Mouse (Mus musculus): ENCODE data around the gene Shbg. TPM values are rescaled to one million over a fixed set of nuclear protein-coding genes. Genes with fewer than 3 reads are reported as not detected.

Gene Shbg
- polyA plus RNA-seq, 1 experiment from 2014 or later = not detected

DNA sequence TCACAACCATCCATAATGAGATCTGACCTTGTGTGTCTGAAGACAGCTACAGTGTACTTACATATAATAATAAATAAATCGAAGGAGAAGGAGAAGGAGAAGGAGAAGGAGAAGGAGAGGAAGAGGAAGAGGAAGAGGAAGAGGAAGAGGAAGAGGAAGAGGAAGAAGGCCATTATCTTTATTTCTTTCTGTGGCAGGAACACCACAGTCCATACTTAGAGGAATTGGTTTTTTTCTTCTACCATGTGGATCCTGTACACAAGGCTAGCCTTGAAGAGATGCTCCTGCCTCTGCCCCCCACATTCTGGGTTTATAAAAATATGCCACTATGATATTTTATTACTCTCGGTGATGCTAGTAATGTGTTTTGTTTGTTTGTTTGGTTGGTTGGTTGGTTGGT is 10.9 kb downstream of the Shbg start:
- no peak overlapping the region for H3K4me2 ChIP-seq (replicated peaks; ENCODE audit: low read depth, low read length)
- H3K27me3 ChIP-seq (ENCODE audit: control insufficient read depth, insufficient read depth, low read length) = peaks cover 5% of the 10 kb centered on the region; the same call in 1 of the 2 replicates
- no peak overlapping the region for H3K9ac ChIP-seq (ENCODE audit: low read depth, low read length)
- no peaks in the 10 kb centered on the region for H3K9me3 ChIP-seq (ENCODE audit: control insufficient read depth, low read length)
- H3K4me1 ChIP-seq (replicated peaks; ENCODE audit: control insufficient read depth, insufficient read depth, low read length) = peaks cover 4% of the 10 kb centered on the region; the same call in 1 of the 2 replicates
- H3K36me3 ChIP-seq (ENCODE audit: control insufficient read depth, insufficient read depth, low read length) = no peaks in the 10 kb centered on the region
- 77% methylated on average over 2 of the region's 2 CpGs for WGBS
- no peak for ATAC-seq (ENCODE audit: low FRiP score)
- no peak for DNase-seq (ENCODE audit: low spot score)
- H3K27ac ChIP-seq (ENCODE audit: low read depth, low read length) = no peak overlapping the region
- no peak overlapping the region for H3K4me3 ChIP-seq (ENCODE audit: low read depth, low read length)

DNA sequence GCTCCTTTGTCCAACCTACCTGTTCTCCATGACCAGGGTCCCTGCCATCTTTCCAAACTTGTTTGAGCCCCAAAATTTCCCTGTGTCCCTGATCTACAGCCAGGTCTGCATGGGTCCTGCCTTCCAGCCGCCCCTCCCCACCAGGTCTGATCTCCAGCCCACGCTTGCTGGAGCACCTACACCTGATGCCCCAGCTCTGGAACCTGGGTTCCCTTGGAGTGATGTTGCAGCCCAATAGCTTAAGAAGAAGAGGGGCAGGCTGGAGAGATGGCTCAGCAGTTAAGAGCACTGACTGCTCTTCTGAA is 11.3 kb downstream of the Shbg start:
- ATAC-seq (ENCODE audit: low FRiP score) = no peak
- Histone ChIP-seq H3K9me3 (ENCODE audit: control insufficient read depth, low read length) (no peaks in the 10 kb centered on the region), H3K4me3 (ENCODE audit: low read depth, low read length) (no peak overlapping the region; the same call in 1 of the 2 replicates), H3K4me2 (replicated peaks; ENCODE audit: low read depth, low read length) (peak overlapping the region; percentile 100), H3K4me1 (replicated peaks; ENCODE audit: control insufficient read depth, insufficient read depth, low read length) (peaks cover 4% of the 10 kb centered on the region; the same call in 1 of the 2 replicates), H3K9ac (ENCODE audit: low read depth, low read length) (no peak overlapping the region), H3K27ac (ENCODE audit: low read depth, low read length) (no peak overlapping the region), H3K36me3 (ENCODE audit: control insufficient read depth, insufficient read depth, low read length) (no peaks in the 10 kb centered on the region), H3K27me3 (ENCODE audit: control insufficient read depth, insufficient read depth, low read length) (peaks cover 5% of the 10 kb centered on the region; the same call in 1 of the 2 replicates)
- no peak for DNase-seq (ENCODE audit: low spot score)
- WGBS = 75% methylated on average over 2 of the region's 2 CpGs

DNA sequence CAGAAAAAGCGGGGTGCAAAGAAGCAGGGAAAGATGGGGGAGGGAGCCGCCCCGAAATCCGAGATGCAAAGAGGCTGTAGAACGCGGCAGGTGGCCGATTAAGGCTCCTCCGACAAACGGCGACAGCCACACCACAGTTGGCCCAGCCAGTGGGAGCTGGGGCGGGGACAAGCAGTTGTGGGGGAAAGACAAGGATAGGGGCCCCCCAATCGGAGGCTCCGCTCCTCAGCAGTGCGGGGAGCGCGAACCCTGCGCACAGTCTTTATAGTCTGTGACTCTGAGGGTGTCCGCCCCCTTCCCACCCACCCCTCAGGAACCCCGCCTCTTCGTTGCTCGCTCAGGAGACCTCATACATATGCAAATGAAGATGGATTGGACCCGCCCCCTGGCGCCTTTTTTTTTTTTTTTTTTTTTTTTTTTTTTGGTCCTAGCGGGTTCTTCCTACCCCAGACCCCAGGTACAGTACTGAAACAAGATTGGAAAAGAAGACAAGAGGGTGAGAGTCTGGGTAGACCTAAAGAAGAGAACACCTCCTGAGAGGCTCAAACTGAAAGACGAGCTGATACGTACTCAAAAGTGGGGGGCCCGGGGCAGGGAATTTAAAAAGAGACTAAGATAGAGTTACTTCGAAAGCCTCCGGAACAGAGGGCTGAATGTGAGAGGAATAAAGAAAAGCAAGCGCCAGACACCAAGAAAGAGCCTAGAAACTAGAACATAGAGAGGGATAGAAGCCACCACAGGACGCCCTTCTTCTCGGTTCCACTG is 11.8 kb downstream of the Shbg start, which contains the start of gene Atp1b2:
TSS of gene Atp1b2 (minus strand) at position 217 of the 765 bp plus-strand sequence.
- H3K27me3 ChIP-seq (ENCODE audit: control insufficient read depth, insufficient read depth, low read length) = peaks cover 5% of the 10 kb centered on the region; the same call in 1 of the 2 replicates
- H3K9ac ChIP-seq (ENCODE audit: low read depth, low read length) = peak within 1 kb of the TSS; percentile 52
- H3K9me3 ChIP-seq (ENCODE audit: control insufficient read depth, low read length) = no peaks in the 10 kb centered on the region
- no peaks in the 10 kb centered on the region for H3K36me3 ChIP-seq (ENCODE audit: control insufficient read depth, insufficient read depth, low read length)
- DNase-seq (ENCODE audit: low spot score) (peak; percentile 80), ATAC-seq (ENCODE audit: low FRiP score) (peak; percentile 89)
- peak within 1 kb of the TSS; percentile 60 for H3K4me3 ChIP-seq (ENCODE audit: low read depth, low read length)
- no peak within 1 kb of the TSS for H3K27ac ChIP-seq (ENCODE audit: low read depth, low read length)
- H3K4me1 ChIP-seq (replicated peaks; ENCODE audit: control insufficient read depth, insufficient read depth, low read length) = peaks cover 4% of the 10 kb centered on the region; the same call in 1 of the 2 replicates
- 4% methylated on average over 32 of the region's 32 CpGs for WGBS
- peak within 1 kb of the TSS; percentile 100 for H3K4me2 ChIP-seq (replicated peaks; ENCODE audit: low read depth, low read length)

DNA sequence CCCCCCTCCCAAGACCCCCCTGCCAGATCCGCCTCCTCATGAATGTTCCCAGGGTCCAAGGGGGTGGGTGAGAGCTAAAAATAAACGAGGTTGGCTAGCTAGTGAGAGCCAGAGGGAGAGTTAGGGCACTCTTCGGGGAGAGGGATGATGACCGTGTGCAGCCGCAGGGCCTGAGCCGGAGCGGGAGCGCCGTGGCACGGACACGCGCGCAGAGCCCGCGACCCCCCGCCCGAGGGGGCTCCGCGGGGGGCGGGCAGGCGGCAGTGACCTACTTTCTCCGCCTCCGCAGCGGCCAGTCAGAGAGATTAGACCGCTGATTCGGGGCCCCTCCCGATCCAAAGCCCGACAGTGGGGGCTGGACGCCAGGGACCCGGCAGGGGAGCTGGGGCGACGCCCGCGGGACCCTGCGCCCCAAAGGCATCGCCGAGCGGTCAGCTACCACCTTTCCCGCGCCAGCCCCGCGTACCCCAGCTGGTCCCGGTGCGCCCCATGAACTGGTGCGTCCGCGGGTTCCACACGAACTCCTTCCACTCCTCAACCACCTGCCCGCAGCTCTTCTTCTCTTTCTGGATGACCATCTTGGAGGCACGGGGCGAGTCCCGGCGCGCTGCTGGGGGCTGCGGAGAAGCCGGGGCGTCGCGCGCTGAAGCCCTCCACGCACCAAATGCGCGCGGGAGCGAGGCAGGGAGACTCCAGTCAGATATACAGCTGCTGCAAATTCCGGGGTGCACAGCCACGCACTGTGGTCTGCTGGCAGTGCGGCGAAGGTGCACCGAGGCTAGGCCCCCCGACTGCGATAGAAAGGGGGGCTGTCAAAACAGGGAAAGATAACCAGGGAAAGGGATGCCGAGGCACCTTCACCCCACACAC is 12.7 kb downstream of the Shbg start:
- Histone ChIP-seq H3K4me1 (replicated peaks; ENCODE audit: control insufficient read depth, insufficient read depth, low read length) (peaks cover 4% of the 10 kb centered on the region), H3K27me3 (ENCODE audit: control insufficient read depth, insufficient read depth, low read length) (peaks cover 5% of the 10 kb centered on the region; the same call in 1 of the 2 replicates), H3K9me3 (ENCODE audit: control insufficient read depth, low read length) (no peaks in the 10 kb centered on the region), H3K4me3 (ENCODE audit: low read depth, low read length) (peak overlapping the region; percentile 60), H3K4me2 (replicated peaks; ENCODE audit: low read depth, low read length) (peak overlapping the region; percentile 100), H3K36me3 (ENCODE audit: control insufficient read depth, insufficient read depth, low read length) (no peaks in the 10 kb centered on the region), H3K9ac (ENCODE audit: low read depth, low read length) (peak overlapping the region; percentile 52), H3K27ac (ENCODE audit: low read depth, low read length) (no peak overlapping the region)
- WGBS = under 1% methylated on average over 71 of the region's 73 CpGs
- DNase-seq (ENCODE audit: low spot score) (peak; percentile 56), ATAC-seq (ENCODE audit: low FRiP score) (peak; percentile 54)

DNA sequence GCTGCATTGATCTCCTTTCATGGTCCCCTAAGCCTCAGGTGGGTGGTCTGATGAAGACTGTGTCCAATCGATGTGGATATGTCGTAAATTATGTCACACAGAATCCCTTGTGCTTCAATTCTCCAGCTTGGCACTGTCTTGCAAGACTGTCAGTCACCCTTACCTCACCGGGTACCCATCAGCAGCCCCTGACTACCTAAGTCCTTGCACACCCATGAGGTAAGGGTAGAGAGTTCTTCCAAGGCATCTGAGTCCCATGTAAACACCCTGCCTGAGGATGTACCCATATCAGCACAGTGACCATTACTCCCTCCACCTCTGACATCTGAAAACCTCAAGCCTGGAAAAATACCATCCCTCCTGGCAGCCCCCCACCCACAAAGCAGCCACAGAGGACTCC is 13.4 kb downstream of the Shbg start:
- H3K9me3 ChIP-seq (ENCODE audit: control insufficient read depth, low read length) = no peaks in the 10 kb centered on the region
- H3K27me3 ChIP-seq (ENCODE audit: control insufficient read depth, insufficient read depth, low read length) = peaks cover 5% of the 10 kb centered on the region; the same call in 1 of the 2 replicates
- peaks cover 4% of the 10 kb centered on the region for H3K4me1 ChIP-seq (replicated peaks; ENCODE audit: control insufficient read depth, insufficient read depth, low read length)
- H3K4me3 ChIP-seq (ENCODE audit: low read depth, low read length) = peak overlapping the region; percentile 60
- WGBS = 65% methylated on average over 3 of the region's 3 CpGs
- DNase-seq (ENCODE audit: low spot score) = peak; percentile 30
- no peak overlapping the region for H3K27ac ChIP-seq (ENCODE audit: low read depth, low read length)
- H3K9ac ChIP-seq (ENCODE audit: low read depth, low read length) = no peak overlapping the region; the same call in 1 of the 2 replicates
- no peak for ATAC-seq (ENCODE audit: low FRiP score)
- no peaks in the 10 kb centered on the region for H3K36me3 ChIP-seq (ENCODE audit: control insufficient read depth, insufficient read depth, low read length)
- H3K4me2 ChIP-seq (replicated peaks; ENCODE audit: low read depth, low read length) = peak overlapping the region; percentile 100

DNA sequence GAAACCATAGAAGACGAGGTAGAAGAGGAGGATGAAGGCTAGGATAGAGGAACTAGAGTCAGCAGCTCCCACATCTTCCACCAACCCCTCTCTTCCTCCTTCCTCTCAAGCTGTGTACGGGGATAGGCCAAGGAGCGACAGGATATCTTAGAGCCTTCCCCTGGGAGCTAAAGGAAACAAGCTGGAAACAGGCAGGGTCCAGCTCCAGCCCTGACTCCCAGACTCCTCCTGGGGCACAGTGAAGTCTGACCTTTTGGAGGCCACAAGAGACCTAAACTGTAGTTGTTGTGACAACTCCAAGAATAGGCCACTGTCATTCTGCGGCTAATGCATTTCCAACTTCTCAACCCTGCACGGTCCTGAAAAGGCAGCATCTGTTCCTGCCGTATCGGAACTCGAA is 14.2 kb downstream of the Shbg start:
- DNase-seq (ENCODE audit: low spot score) = no peak
- no peak overlapping the region for H3K27ac ChIP-seq (ENCODE audit: low read depth, low read length)
- H3K9ac ChIP-seq (ENCODE audit: low read depth, low read length) = no peak overlapping the region
- H3K36me3 ChIP-seq (ENCODE audit: control insufficient read depth, insufficient read depth, low read length) = no peaks in the 10 kb centered on the region
- no peaks in the 10 kb centered on the region for H3K9me3 ChIP-seq (ENCODE audit: control insufficient read depth, low read length)
- H3K4me2 ChIP-seq (replicated peaks; ENCODE audit: low read depth, low read length) = no peak overlapping the region
- no peak overlapping the region for H3K4me3 ChIP-seq (ENCODE audit: low read depth, low read length)
- no peak for ATAC-seq (ENCODE audit: low FRiP score)
- peaks cover 6% of the 10 kb centered on the region for H3K4me1 ChIP-seq (replicated peaks; ENCODE audit: control insufficient read depth, insufficient read depth, low read length)
- WGBS = 77% methylated on average over 8 of the region's 8 CpGs
- peaks cover 5% of the 10 kb centered on the region; the same call in 1 of the 2 replicates for H3K27me3 ChIP-seq (ENCODE audit: control insufficient read depth, insufficient read depth, low read length)

DNA sequence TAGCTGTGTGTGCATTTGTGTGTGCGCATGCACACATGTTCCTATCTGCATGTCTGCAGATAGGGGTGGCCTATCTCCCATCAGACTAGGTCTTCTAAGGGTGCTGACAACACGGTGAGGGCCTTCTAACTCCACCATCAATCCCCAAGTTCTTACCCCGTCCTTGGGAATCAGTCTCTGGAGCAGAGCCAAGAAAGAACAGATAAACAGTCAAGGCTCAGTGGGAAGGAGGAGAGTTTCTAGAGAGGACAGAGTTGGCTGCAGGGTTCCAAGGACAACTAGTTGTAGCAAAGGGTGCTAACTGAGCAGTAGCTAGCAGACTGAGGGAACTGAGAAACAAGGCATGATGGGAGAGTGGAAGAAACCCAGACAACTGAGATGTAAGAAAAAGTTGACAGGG is 15.9 kb downstream of the Shbg start:
- Histone ChIP-seq H3K27ac (ENCODE audit: low read depth, low read length) (no peak overlapping the region), H3K4me3 (ENCODE audit: low read depth, low read length) (no peak overlapping the region), H3K9ac (ENCODE audit: low read depth, low read length) (no peak overlapping the region), H3K4me1 (replicated peaks; ENCODE audit: control insufficient read depth, insufficient read depth, low read length) (peaks cover 6% of the 10 kb centered on the region), H3K27me3 (ENCODE audit: control insufficient read depth, insufficient read depth, low read length) (peaks cover 5% of the 10 kb centered on the region; the same call in 1 of the 2 replicates), H3K36me3 (ENCODE audit: control insufficient read depth, insufficient read depth, low read length) (no peaks in the 10 kb centered on the region), H3K9me3 (ENCODE audit: control insufficient read depth, low read length) (no peaks in the 10 kb centered on the region), H3K4me2 (replicated peaks; ENCODE audit: low read depth, low read length) (no peak overlapping the region)
- ATAC-seq (ENCODE audit: low FRiP score) = no peak
- DNase-seq (ENCODE audit: low spot score) = no peak
- WGBS = 89% methylated on average over 3 of the region's 3 CpGs

DNA sequence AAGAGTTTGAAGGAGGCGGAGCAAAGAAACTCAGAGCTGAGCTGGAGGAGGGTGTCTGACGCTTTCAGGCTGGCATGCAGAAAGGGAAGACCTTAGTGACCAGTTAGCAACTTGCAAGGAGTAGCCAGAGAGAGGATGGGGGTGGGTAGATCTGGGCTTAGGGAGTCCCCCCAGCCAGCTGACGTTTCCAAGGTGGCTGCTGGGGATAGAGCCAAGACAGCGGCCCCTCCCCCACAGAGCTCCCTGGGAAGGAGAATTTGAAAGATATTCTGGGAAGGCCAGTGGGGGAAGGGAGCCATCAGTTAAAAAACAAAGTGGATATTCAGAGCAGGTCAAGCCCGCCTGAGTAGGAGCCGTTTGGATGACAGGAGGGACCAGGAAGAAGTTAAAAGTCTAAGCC is 17.6 kb downstream of the Shbg start:
- peaks cover 6% of the 10 kb centered on the region for H3K4me1 ChIP-seq (replicated peaks; ENCODE audit: control insufficient read depth, insufficient read depth, low read length)
- no peaks in the 10 kb centered on the region for H3K36me3 ChIP-seq (ENCODE audit: control insufficient read depth, insufficient read depth, low read length)
- H3K9me3 ChIP-seq (ENCODE audit: control insufficient read depth, low read length) = no peaks in the 10 kb centered on the region
- H3K4me2 ChIP-seq (replicated peaks; ENCODE audit: low read depth, low read length) = peak overlapping the region; percentile 8; the same call in 1 of the 2 replicates
- 7% methylated on average over 6 of the region's 6 CpGs for WGBS
- no peak overlapping the region for H3K27ac ChIP-seq (ENCODE audit: low read depth, low read length)
- H3K4me3 ChIP-seq (ENCODE audit: low read depth, low read length) = no peak overlapping the region
- H3K27me3 ChIP-seq (ENCODE audit: control insufficient read depth, insufficient read depth, low read length) = peaks cover 5% of the 10 kb centered on the region; the same call in 1 of the 2 replicates
- peak; percentile 63 for DNase-seq (ENCODE audit: low spot score)
- no peak for ATAC-seq (ENCODE audit: low FRiP score)
- H3K9ac ChIP-seq (ENCODE audit: low read depth, low read length) = no peak overlapping the region; the same call in 1 of the 2 replicates

Data from hindbrain, embryonic 11.5 days (tissue).